Mouse (Mus musculus) ES-Bruce4 (cell line): ENCODE measurements at regions not wholly inside any gene's neighbourhood (a gene's known extent, or its start where the extent isn't known, plus 50 kb on each side); places are given as distances from the start of the nearest gene placed in this dataset.

Experiments
- H3K27ac ChIP-seq: 2 replicates; pipeline ENCODE4 v1.5.1; 2012; ENCODE audit warnings: low read length, inconsistent platforms; ENCODE audit not compliant: insufficient read depth
- H3K27me3 ChIP-seq: 2 replicates; pipeline ENCODE4 v1.6.1; 2012; ENCODE audit warnings: mild to moderate bottlenecking, low read length, inconsistent platforms; ENCODE audit not compliant: control insufficient read depth, poor library complexity, insufficient read depth, severe bottlenecking
- H3K36me3 ChIP-seq: 2 replicates; pipeline ENCODE4 v1.6.1; 2012; ENCODE audit warnings: inconsistent platforms, mild to moderate bottlenecking, low read length, moderate library complexity; ENCODE audit not compliant: control insufficient read depth, poor library complexity, insufficient read depth, severe bottlenecking
- H3K4me1 ChIP-seq: one replicate; pipeline ENCODE4 v1.8.1; 2011; ENCODE audit warnings: low read length; ENCODE audit not compliant: control insufficient read depth, insufficient read depth
- H3K4me3 ChIP-seq: 2 replicates; pipeline ENCODE4 v1.5.1; 2011; ENCODE audit warnings: low read depth, mild to moderate bottlenecking, low read length
- H3K9ac ChIP-seq: 2 replicates; pipeline ENCODE4 v1.6.1; 2012; ENCODE audit warnings: low read depth, mild to moderate bottlenecking, inconsistent platforms; ENCODE audit not compliant: poor library complexity, severe bottlenecking
- H3K9me3 ChIP-seq: replicated peaks from 2 replicates; pipeline ENCODE4 v1.6.1; 2012; ENCODE audit warnings: mild to moderate bottlenecking, low read length, inconsistent platforms; ENCODE audit not compliant: control insufficient read depth, poor library complexity, insufficient read depth, severe bottlenecking
- CTCF ChIP-seq: IDR thresholded peaks from one replicate; pipeline ENCODE4 v1.8.1; 2011; ENCODE audit warnings: low read depth, low read length
- EP300 ChIP-seq: IDR thresholded peaks from 2 replicates; pipeline ENCODE4 v1.6.1; 2011; ENCODE audit warnings: low read depth, low read length; ENCODE audit not compliant: insufficient read depth
- POLR2A ChIP-seq: IDR thresholded peaks from one replicate; pipeline ENCODE4 v1.8.1; 2011; ENCODE audit warnings: low read length; ENCODE audit not compliant: insufficient read depth

- H3K27ac ChIP-seq: no peak overlapping the region
- H3K4me1 ChIP-seq: no peaks in the 10 kb centered on the region
- TF ChIP-seq POLR2A: no peak
- TF ChIP-seq CTCF: no peak
- no peak for TF ChIP-seq EP300
- H3K27me3 ChIP-seq: no peaks in the 10 kb centered on the region
- no peak overlapping the region for H3K9ac ChIP-seq
- no peaks in the 10 kb centered on the region for H3K36me3 ChIP-seq
- H3K4me3 ChIP-seq: no peak overlapping the region
- 0 out of 2 replicates have a peak, but pooled peaks cover 3% of the 10 kb centered on the region for H3K9me3 ChIP-seq
Observed at GRCm38 (mm10) chr1:177678832-177679231, 50.8 kb upstream of the 1700016C15Rik start.
